Mouse (Mus musculus): Measurements from ENCODE around the gene Rps6ka5.

- no peak for TF ChIP-seq CEBPB (IDR thresholded peaks at IDR 0.05; ENCODE audit: insufficient read depth, poor library complexity, severe bottlenecking)
- no peak for TF ChIP-seq USF1 (IDR thresholded peaks at IDR 0.05; ENCODE audit: low read depth)
- TF ChIP-seq MAX (IDR thresholded peaks at IDR 0.05; ENCODE audit: low read depth), result no peak
- no peak for TF ChIP-seq POLR2AphosphoS2 (IDR thresholded peaks at IDR 0.05; ENCODE audit: insufficient read length, low read depth)
- no peak for TF ChIP-seq TCF3 (IDR thresholded peaks at IDR 0.05; ENCODE audit: insufficient read length, low read depth)
- no peak for TF ChIP-seq POLR2A (IDR thresholded peaks at IDR 0.05; ENCODE audit: insufficient read length, low read depth)
- TF ChIP-seq MYOD1 (IDR thresholded peaks at IDR 0.05; ENCODE audit: control insufficient read depth in 1 of 3, insufficient read length in 2 of 3, low read depth in 2 of 3), result no peak
- no peak for TF ChIP-seq MYOG (IDR thresholded peaks at IDR 0.05; ENCODE audit: control insufficient read depth in 1 of 3, insufficient read depth in 1 of 3, insufficient read length in 2 of 3, low read depth in 2 of 3)
- no peak for TF ChIP-seq REST (IDR thresholded peaks at IDR 0.05; ENCODE audit: insufficient read depth, insufficient read length)
- TF ChIP-seq TCF12 (IDR thresholded peaks at IDR 0.05; ENCODE audit: insufficient read depth, poor library complexity, severe bottlenecking), result no peak
- no peak for TF ChIP-seq E2F4 (IDR thresholded peaks at IDR 0.05; ENCODE audit: insufficient read depth)
- TF ChIP-seq SRF (IDR thresholded peaks at IDR 0.05; ENCODE audit: control insufficient read depth, insufficient read length, low read depth), result no peak
Observed at GRCm38 (mm10) chr12:100641936-100642335, 84.8 kb downstream of the Rps6ka5 start.
